Mouse (Mus musculus) forebrain, embryonic 14.5 days (tissue): ENCODE measurements at regions not wholly inside any gene's neighbourhood (a gene's known extent, or its start where the extent isn't known, plus 50 kb on each side); places are given as distances from the start of the nearest gene placed in this dataset.

ENCODE experiments used
- ATAC-seq: fragments of 200-750 bp; cut with Nextera tagmentation; 2 replicates; pipeline ENCODE4 v1.8.0; 2017; ENCODE audit warnings: mild to moderate bottlenecking, moderate library complexity
- DNase-seq: peaks from one replicate; pipeline ENCODE4 v3.0.0-alpha.2; 2015; ENCODE audit warnings: low spot score
- H3K27ac ChIP-seq: fragments of 300-500 bp; sonication (generic); 2 replicates; pipeline ENCODE4 v1.5.1; 2014; ENCODE audit warnings: low read depth, mild to moderate bottlenecking, control low read depth, low read length, moderate library complexity
- H3K27me3 ChIP-seq: fragments of 300-500 bp; sonication (generic); replicated peaks from 2 replicates; pipeline ENCODE4 v1.6.1; 2014; ENCODE audit warnings: low read length, control low read depth, mixed read lengths; ENCODE audit not compliant: control insufficient read depth, insufficient read depth
- H3K36me3 ChIP-seq: fragments of 300-500 bp; sonication (generic); 2 replicates; pipeline ENCODE4 v1.6.1; 2014; ENCODE audit warnings: low read length, control low read depth; ENCODE audit not compliant: control insufficient read depth, insufficient read depth
- H3K4me1 ChIP-seq: fragments of 300-500 bp; sonication (generic); 2 replicates; pipeline ENCODE4 v1.6.1; 2014; ENCODE audit warnings: antibody characterized with exemption, low read length, control low read depth; ENCODE audit not compliant: control insufficient read depth, insufficient read depth
- H3K4me2 ChIP-seq: fragments of 300-500 bp; sonication (generic); 2 replicates; pipeline ENCODE4 v1.6.1; 2014; ENCODE audit warnings: mild to moderate bottlenecking, control low read depth, low read length
- H3K4me3 ChIP-seq: fragments of 300-500 bp; sonication (generic); 2 replicates; pipeline ENCODE4 v1.5.1; 2014; ENCODE audit warnings: low read depth, low read length, control low read depth
- H3K9ac ChIP-seq: fragments of 300-500 bp; sonication (generic); 2 replicates; pipeline ENCODE4 v1.6.1; 2014; ENCODE audit warnings: mild to moderate bottlenecking, low read length, control low read depth, moderate library complexity
- H3K9me3 ChIP-seq: fragments of 300-500 bp; sonication (generic); replicated peaks from 2 replicates; pipeline ENCODE4 v1.6.1; 2016; ENCODE audit warnings: low read length, control low read depth, mixed read lengths; ENCODE audit not compliant: control insufficient read depth
- WGBS: fragments of 180-500 bp; shearing (Covaris S2); extraction: QIAGEN DNeasy Blood & Tissue Kit; methylation state at CpG from one replicate; pipeline ENCODE4 v1.1.7; 2014; 5-methylcytosine and 5-hydroxymethylcytosine counted together

DNA sequence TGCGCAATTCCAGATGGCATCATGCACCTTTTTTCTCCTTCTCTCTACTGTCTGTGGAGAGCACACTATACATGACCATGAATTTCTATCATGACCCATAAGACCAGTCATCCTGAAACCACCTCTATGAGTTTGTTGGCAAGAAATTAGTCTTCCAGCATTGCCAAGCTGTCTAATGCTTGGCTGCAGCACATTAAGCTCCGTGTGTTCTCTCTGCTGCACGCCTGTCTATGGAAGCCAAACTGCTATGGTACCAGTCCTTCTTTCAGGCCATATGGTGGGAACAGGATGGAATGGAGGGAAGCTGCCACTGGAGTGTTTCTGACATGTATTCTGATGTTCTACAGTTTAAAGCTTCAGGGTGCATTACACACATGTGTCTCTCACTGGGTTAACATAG is 121.0 kb upstream of the Cblb start:
- WGBS = 88% methylated on average over 3 of the region's 3 CpGs
- ATAC-seq = peak; percentile 71; the same call in 1 of the 2 replicates

DNA sequence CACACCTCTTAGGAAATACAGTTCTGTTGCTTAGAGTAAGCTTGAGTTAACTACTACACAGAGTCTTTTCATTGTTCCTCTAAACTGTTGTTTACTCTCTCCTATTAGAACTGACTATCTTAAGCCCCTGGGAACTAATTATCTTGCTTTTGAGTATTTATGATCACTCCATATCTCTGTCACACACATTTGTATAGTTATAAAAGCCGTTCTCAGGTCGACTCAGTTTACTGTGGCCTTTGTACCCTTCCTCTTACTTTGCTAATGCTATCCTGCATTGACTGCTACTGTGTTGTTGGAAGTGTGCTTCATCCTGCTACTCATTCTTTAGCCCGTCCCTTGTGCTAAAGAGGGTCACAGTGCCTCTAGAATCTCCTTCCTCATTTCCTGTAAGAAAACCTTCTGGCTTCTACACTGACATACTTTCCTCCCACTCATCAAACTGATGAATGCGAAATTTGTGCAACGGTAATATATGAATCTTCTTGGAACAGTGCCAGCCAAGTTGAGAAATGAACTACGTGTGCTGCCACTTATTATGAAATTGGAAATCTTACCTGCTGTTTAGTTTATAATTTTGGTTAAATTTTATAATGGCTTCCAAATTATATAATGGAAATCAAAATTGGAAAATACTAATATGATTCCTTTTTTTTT is 119.8 kb upstream of the Cblb start:
- Histone ChIP-seq H3K27ac (no peak overlapping the region), H3K4me2 (no peak overlapping the region), H3K9ac (no peak overlapping the region), H3K4me1 (peaks cover 4% of the 10 kb centered on the region; the same call in 1 of the 2 replicates), H3K9me3 (no peaks in the 10 kb centered on the region), H3K36me3 (no peaks in the 10 kb centered on the region), H3K27me3 (no peaks in the 10 kb centered on the region), H3K4me3 (no peak overlapping the region)
- DNase-seq = peak; percentile 17
- ATAC-seq = no peak
- 76% methylated on average over 6 of the region's 6 CpGs for WGBS

More for the DNA sequence above, 121.0 kb upstream of the Cblb start:
- H3K4me3 ChIP-seq = no peak overlapping the region
- no peaks in the 10 kb centered on the region for H3K36me3 ChIP-seq
- H3K4me1 ChIP-seq = no peaks in the 10 kb centered on the region
- DNase-seq = peak; percentile 65
- no peak overlapping the region for H3K9ac ChIP-seq
- H3K4me2 ChIP-seq = no peak overlapping the region
- no peaks in the 10 kb centered on the region for H3K9me3 ChIP-seq
- no peaks in the 10 kb centered on the region for H3K27me3 ChIP-seq
- no peak overlapping the region for H3K27ac ChIP-seq

DNA sequence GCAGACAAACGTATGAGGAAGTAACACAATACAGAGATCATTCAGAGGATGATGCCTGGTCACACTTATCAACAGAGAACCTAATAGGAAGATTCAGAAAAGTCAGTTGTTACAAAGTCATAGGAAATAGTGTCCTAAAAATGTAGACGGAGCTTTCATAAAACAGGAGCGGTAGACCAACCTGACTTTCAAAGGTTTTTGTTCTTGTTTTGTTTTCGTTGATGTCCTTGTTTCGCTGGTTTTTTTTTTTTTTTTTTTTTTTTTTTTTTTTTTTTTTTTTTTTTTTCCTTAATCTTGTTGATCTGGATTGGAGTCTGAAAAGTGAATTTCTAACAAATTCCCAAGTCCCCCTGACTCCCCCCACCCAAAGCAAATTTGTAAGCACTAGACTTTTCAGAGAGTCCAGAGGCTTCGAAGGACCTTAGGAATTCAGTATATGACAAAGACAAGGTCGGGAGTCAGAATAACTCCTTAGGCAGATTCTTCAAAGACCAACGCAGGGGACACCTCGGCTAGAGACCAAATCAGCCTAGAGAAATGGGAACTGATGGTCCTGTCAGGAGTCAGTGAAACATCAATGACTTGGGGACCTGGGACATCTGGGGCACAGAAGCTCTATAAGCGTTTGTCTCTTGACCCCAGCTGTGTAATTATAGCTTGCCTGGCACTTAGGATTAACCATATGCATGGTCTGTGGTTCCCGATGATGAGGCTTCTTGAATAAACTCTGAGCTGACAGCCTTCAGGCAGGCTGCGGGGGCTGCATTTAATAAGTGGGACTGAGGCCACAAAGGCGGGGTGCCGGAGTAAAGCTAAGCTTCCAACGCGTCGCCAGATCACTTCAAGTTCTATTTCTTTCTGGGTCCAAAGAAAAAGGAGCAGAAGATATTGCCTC is 115.7 kb upstream of the Cblb start:
- Histone ChIP-seq H3K36me3 (no peaks in the 10 kb centered on the region), H3K9me3 (no peaks in the 10 kb centered on the region), H3K9ac (peak overlapping the region; percentile 17; the same call in 1 of the 2 replicates), H3K4me3 (no peak overlapping the region), H3K27me3 (no peaks in the 10 kb centered on the region), H3K4me1 (peaks cover 4% of the 10 kb centered on the region; the same call in 1 of the 2 replicates), H3K27ac (peak overlapping the region; percentile 52; the same call in 1 of the 2 replicates), H3K4me2 (peak overlapping the region; percentile 25; the same call in 1 of the 2 replicates)
- peak; percentile 48 for DNase-seq
- WGBS = 49% methylated on average over 17 of the region's 17 CpGs
- ATAC-seq = peak; percentile 76

DNA sequence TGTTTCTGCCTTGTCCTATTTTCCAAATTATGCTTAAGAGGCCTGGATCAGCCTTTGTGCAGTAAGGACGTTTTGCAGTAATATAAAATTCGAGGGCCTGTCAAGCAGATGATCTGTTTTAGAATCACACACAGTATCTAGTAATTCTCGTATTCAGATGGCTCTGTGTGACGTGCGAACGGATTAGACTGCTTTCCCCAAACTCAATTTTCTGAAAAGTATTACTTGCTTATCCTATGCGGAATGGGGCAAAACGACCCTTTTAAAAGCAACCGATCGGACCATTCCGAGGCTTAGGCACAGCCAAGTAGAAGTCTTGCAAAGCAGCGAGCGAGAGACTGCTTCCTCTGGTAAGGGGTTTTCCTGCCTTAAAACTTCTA is 115.1 kb upstream of the Cblb start:
- DNase-seq = no peak
- peak overlapping the region; percentile 25; the same call in 1 of the 2 replicates for H3K4me2 ChIP-seq
- peak; percentile 10; the same call in 1 of the 2 replicates for ATAC-seq

DNA sequence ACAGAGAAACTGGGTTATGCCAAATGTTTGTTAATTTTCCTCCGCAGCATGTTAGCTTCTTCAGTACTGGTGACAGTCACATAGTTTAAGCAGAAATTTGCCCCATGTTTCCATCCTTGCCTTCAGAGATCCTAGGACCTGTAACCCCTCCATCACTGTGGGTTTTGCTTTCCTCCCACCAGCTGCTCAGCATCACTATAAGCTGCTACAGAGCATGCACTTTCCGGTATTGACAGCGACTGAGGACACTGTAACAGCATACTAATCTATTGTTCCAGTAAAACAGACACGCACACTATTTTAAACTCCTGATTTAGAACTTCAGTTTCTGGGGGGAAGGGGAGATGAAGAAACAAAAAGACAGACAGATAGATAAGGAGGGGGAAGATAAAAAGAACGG is 114.7 kb upstream of the Cblb start:
- Histone ChIP-seq H3K9me3 (no peaks in the 10 kb centered on the region), H3K27ac (peak overlapping the region; percentile 1; the same call in 1 of the 2 replicates), H3K4me2 (0 out of 2 replicates have a peak overlapping the region, but pooled peaks have one; percentile 25), H3K9ac (peak overlapping the region; percentile 13; the same call in 1 of the 2 replicates), H3K4me1 (peaks cover 4% of the 10 kb centered on the region; the same call in 1 of the 2 replicates), H3K4me3 (no peak overlapping the region), H3K36me3 (no peaks in the 10 kb centered on the region), H3K27me3 (no peaks in the 10 kb centered on the region)
- ATAC-seq (peak; percentile 36; the same call in 1 of the 2 replicates), DNase-seq (peak; percentile 5)
- WGBS = 60% methylated on average over 5 of the region's 5 CpGs

More for the DNA sequence above, 115.1 kb upstream of the Cblb start:
- Histone ChIP-seq H3K9ac (peak overlapping the region; percentile 13; the same call in 1 of the 2 replicates), H3K9me3 (no peaks in the 10 kb centered on the region), H3K4me3 (no peak overlapping the region), H3K36me3 (no peaks in the 10 kb centered on the region), H3K27me3 (no peaks in the 10 kb centered on the region), H3K27ac (peak overlapping the region; percentile 52; the same call in 1 of the 2 replicates), H3K4me1 (peaks cover 4% of the 10 kb centered on the region; the same call in 1 of the 2 replicates)
- 57% methylated on average over 13 of the region's 13 CpGs for WGBS

DNA sequence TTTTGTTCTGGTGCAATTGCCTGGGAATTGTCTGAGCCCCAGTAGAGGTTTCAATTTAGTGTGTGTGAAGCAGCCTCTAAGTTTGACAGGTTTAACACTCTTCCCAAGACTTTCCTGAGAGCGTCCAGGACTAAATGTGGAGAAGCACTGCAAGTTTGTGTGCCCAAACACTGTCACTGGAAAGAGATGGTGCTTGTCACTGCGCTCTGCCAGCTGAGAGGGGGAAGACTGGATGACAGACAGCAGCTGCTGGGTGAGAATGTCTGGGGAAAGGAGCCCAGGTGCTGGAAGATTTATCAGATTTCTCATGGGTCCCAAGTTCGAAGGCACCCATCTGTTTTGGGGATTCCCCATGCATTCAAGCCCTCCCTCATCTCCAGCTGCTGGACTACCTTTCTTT is 114.2 kb upstream of the Cblb start:
- Histone ChIP-seq H3K27ac (no peak overlapping the region), H3K36me3 (no peaks in the 10 kb centered on the region), H3K4me3 (no peak overlapping the region), H3K9ac (no peak overlapping the region), H3K4me1 (peaks cover 4% of the 10 kb centered on the region; the same call in 1 of the 2 replicates), H3K9me3 (no peaks in the 10 kb centered on the region), H3K27me3 (no peaks in the 10 kb centered on the region), H3K4me2 (no peak overlapping the region)
- DNase-seq (peak; percentile 52), ATAC-seq (peak; percentile 56)
- 57% methylated on average over 3 of the region's 3 CpGs for WGBS

DNA sequence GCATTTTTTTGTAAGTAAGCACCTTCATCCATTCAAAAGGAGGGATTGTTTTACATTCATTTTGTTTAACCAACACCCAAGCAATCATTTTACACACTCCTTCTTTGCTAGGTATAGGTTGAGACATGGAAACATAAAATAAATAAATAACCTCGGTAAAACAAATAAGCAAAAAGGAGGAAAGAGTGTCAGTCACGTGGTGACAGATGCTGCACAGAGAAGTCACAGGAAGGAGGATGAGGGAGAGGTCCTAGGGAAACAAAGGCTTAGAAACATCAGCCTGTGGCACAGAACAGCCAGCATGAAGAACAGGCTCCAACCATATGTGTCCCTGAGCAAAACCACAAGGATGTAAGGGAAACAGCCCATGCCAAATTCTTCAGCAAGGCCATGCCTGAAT is 113.5 kb upstream of the Cblb start:
- DNase-seq = no peak
- peaks cover 4% of the 10 kb centered on the region; the same call in 1 of the 2 replicates for H3K4me1 ChIP-seq
- no peaks in the 10 kb centered on the region for H3K27me3 ChIP-seq
- no peak overlapping the region for H3K27ac ChIP-seq
- no peak overlapping the region for H3K4me2 ChIP-seq
- no peaks in the 10 kb centered on the region for H3K9me3 ChIP-seq
- H3K9ac ChIP-seq = no peak overlapping the region
- no peak overlapping the region for H3K4me3 ChIP-seq
- ATAC-seq = no peak
- H3K36me3 ChIP-seq = no peaks in the 10 kb centered on the region
- 49% methylated on average over 2 of the region's 2 CpGs for WGBS

DNA sequence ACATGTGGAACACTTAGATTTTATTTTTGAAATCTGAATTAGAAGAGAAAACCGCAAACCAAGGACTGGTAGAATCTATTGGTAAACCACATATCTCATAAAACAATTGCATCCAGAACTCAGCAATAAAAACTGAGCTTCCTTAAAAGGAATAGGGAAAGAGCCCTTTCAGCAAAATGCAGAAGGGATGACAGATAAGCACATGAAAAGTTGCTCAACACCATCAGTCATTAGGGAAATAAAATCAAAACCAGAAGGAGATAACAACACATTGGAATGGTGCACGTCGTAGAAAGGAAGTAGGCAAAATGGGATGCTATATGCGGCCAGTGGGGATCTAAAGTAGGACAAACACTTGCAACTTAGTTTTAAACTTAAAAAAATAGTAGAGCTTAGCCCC is 110.0 kb upstream of the Cblb start:
- Histone ChIP-seq H3K27me3 (no peaks in the 10 kb centered on the region), H3K27ac (no peak overlapping the region), H3K4me1 (no peaks in the 10 kb centered on the region; the same call in 1 of the 2 replicates), H3K9me3 (no peaks in the 10 kb centered on the region), H3K4me3 (no peak overlapping the region), H3K36me3 (no peaks in the 10 kb centered on the region), H3K9ac (no peak overlapping the region), H3K4me2 (no peak overlapping the region)
- 96% methylated on average over 4 of the region's 4 CpGs for WGBS
- DNase-seq (no peak), ATAC-seq (no peak)
